Mouse (Mus musculus) myocyte (in vitro differentiated cells): Measurements from ENCODE around the gene Olfr1448. TPM values are rescaled to one million over a fixed set of nuclear protein-coding genes. Genes with fewer than 3 reads are reported as not detected.
"Not testable (repeated sequence)": the region's sequence is repeated elsewhere in the genome, so short reads cannot be mapped to it uniquely, and the experiment has no call there.

Source experiments
- H3K27me3 ChIP-seq: one replicate; pipeline ENCODE4 v1.6.1; 2011; ENCODE audit not compliant: control insufficient read depth, insufficient read depth, insufficient read length
- H3K36me3 ChIP-seq: one replicate; pipeline ENCODE4 v1.6.1; 2011; ENCODE audit not compliant: control insufficient read depth, insufficient read depth
- H3K4me2 ChIP-seq: one replicate; pipeline ENCODE4 v1.6.1; 2011; ENCODE audit warnings: low read depth, control low read depth
- H3K4me3 ChIP-seq: one replicate; pipeline ENCODE4 v1.5.1; 2011; ENCODE audit warnings: mild to moderate bottlenecking, control low read depth, moderate library complexity
- H3K79me2 ChIP-seq: one replicate; pipeline ENCODE4 v1.6.1; 2011; ENCODE audit not compliant: control insufficient read depth, insufficient read depth
- H3ac ChIP-seq: one replicate; pipeline ENCODE4 v1.6.1; 2011; ENCODE audit not compliant: control insufficient read depth, insufficient read length
- CEBPB ChIP-seq: IDR thresholded peaks from 2 replicates; pipeline ENCODE4 v1.6.1; 2011; ENCODE audit warnings: mild to moderate bottlenecking, moderate library complexity; ENCODE audit not compliant: poor library complexity, insufficient read depth, severe bottlenecking
- E2F4 ChIP-seq: IDR thresholded peaks from one replicate; pipeline ENCODE4 v1.6.1; 2011; ENCODE audit warnings: mild to moderate bottlenecking, control low read depth, moderate library complexity; ENCODE audit not compliant: insufficient read depth
- MAX ChIP-seq: IDR thresholded peaks from one replicate; pipeline ENCODE4 v1.6.1; 2011; ENCODE audit warnings: low read depth, mild to moderate bottlenecking, control low read depth
- MYOD1 ChIP-seq, 3 experiments: IDR thresholded peaks; one replicate each; pipeline ENCODE4 v1.6.1; 2011; ENCODE audit warnings: control low read depth in 2 of 3, low read depth in 2 of 3, mild to moderate bottlenecking in 2 of 3, moderate library complexity in 1 of 3; ENCODE audit not compliant: insufficient read length in 2 of 3, control insufficient read depth in 1 of 3
- MYOG ChIP-seq, 3 experiments: IDR thresholded peaks; one replicate each; pipeline ENCODE4 v1.6.1; 2011; ENCODE audit warnings: control low read depth in 2 of 3, low read depth in 2 of 3, mild to moderate bottlenecking in 2 of 3; ENCODE audit not compliant: insufficient read length in 2 of 3, control insufficient read depth in 1 of 3, insufficient read depth in 1 of 3
- POLR2A ChIP-seq: IDR thresholded peaks from one replicate; pipeline ENCODE4 v1.6.1; 2011; ENCODE audit warnings: low read depth, mild to moderate bottlenecking, control low read depth, moderate library complexity; ENCODE audit not compliant: insufficient read length
- POLR2AphosphoS2 ChIP-seq: IDR thresholded peaks from one replicate; pipeline ENCODE4 v1.6.1; 2011; ENCODE audit warnings: low read depth, control low read depth; ENCODE audit not compliant: insufficient read length
- REST ChIP-seq: IDR thresholded peaks from one replicate; pipeline ENCODE4 v1.6.1; 2011; ENCODE audit warnings: mild to moderate bottlenecking, control low read depth, moderate library complexity; ENCODE audit not compliant: insufficient read depth, insufficient read length
- SRF ChIP-seq: IDR thresholded peaks from one replicate; pipeline ENCODE4 v1.6.1; 2011; ENCODE audit warnings: low read depth; ENCODE audit not compliant: control insufficient read depth, insufficient read length
- TCF12 ChIP-seq: IDR thresholded peaks from one replicate; pipeline ENCODE4 v1.6.1; 2011; ENCODE audit warnings: mild to moderate bottlenecking, control low read depth; ENCODE audit not compliant: poor library complexity, insufficient read depth, severe bottlenecking
- TCF3 ChIP-seq: IDR thresholded peaks from one replicate; pipeline ENCODE4 v1.6.1; 2011; ENCODE audit warnings: low read depth, control low read depth; ENCODE audit not compliant: insufficient read length
- USF1 ChIP-seq: IDR thresholded peaks from one replicate; pipeline ENCODE4 v1.6.1; 2011; ENCODE audit warnings: low read depth, mild to moderate bottlenecking, control low read depth, moderate library complexity
- polyA plus RNA-seq: library from polyadenylated mRNA; unstranded; fragments of >200 nt; fragmentation: generic; extraction: Trizol; gene quantifications from one replicate; pipeline ENCODE4 v1.2.1, GENCODE M21; 2012; ENCODE audit warnings: missing spikeins

Gene Olfr1448
- polyA plus RNA-seq, result not detected

DNA sequence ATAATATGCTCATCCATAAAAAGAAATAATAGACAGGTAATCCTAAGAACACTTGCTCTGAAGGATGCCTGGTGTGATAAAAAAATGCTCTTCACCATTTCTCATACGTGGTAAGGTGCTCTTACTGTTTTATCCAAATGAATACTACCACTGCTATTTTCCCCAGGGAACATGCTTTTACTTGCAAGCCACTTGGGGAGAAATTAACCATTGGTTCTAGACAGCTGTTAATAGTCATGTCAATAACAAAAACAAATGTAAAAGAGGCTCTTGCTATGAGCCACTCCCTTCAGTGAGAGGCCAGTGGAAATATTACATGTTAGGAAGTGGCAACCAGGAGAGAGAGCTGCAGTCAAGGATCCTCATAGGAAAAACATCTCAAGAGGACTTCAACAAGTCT, at the start of gene Olfr1448:
Gene Olfr1448, minus strand, starts transcription at position 101 of the 400 bp plus-strand sequence.
- Histone ChIP-seq H3K27me3 (no peaks in the 10 kb centered on the region), H3K4me3 (no peak within 1 kb of the TSS), H3K79me2 (no peaks in the 10 kb centered on the region), H3K36me3 (no peaks in the 10 kb centered on the region), H3ac (no peak within 1 kb of the TSS), H3K4me2 (no peak within 1 kb of the TSS)
- TF ChIP-seq MYOG (IDR thresholded peaks at IDR 0.05; ENCODE audit: control insufficient read depth in 1 of 3, insufficient read depth in 1 of 3, insufficient read length in 2 of 3, low read depth in 2 of 3), result no peak

DNA sequence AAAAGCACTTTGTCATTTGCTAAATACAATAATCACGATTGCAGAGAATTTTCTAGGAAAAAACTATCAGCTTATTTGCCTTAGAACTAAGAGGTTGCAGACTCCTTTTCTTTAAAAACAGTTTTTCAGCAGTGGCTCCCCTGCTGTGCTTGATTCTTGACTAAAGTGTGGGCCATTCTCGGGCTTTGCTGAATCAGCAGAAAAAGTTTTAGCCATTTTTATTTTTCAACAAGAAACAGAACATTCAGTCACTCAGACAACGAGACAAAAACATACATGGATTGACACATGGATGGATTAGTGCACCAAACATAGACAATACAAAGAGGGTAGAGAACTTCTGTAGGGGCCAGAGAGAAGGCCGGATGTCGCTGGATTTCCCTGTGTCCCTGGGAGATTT, 45.9 kb upstream of the Olfr1448 start:
- H3K4me2 ChIP-seq, H3ac ChIP-seq: not testable (repeated sequence)

GRCm38 (mm10) chr19:12949958-12950357, 25.7 kb upstream of the Olfr1448 start, which contains the start of gene Olfr1450:
TSS of gene Olfr1450 (plus strand) at chr19:12950258.
- H3K4me3 ChIP-seq, result no peak within 1 kb of the TSS
- no peaks in the 10 kb centered on the region for H3K27me3 ChIP-seq
- no peak for TF ChIP-seq CEBPB
- no peak for TF ChIP-seq MYOD1 (IDR thresholded peaks at IDR 0.05; ENCODE audit: control insufficient read depth in 1 of 3, insufficient read length in 2 of 3, low read depth in 2 of 3)
- TF ChIP-seq USF1, result no peak
- no peak for TF ChIP-seq POLR2AphosphoS2
- no peak for TF ChIP-seq REST
- no peak for TF ChIP-seq SRF
- TF ChIP-seq TCF12, result no peak
- TF ChIP-seq TCF3, result no peak
- TF ChIP-seq MAX, result no peak
- no peak for TF ChIP-seq POLR2A
- TF ChIP-seq E2F4, result no peak
- TF ChIP-seq MYOG (IDR thresholded peaks at IDR 0.05; ENCODE audit: control insufficient read depth in 1 of 3, insufficient read depth in 1 of 3, insufficient read length in 2 of 3, low read depth in 2 of 3), result no peak
- H3K4me2 ChIP-seq, result no peak within 1 kb of the TSS
- no peaks in the 10 kb centered on the region for H3K36me3 ChIP-seq
- no peaks in the 10 kb centered on the region for H3K79me2 ChIP-seq
- H3ac ChIP-seq, result no peak within 1 kb of the TSS

More for the DNA sequence above, 45.9 kb upstream of the Olfr1448 start:
- not testable (repeated sequence) for H3K4me3 ChIP-seq, H3K36me3 ChIP-seq, H3K79me2 ChIP-seq, H3K27me3 ChIP-seq

DNA sequence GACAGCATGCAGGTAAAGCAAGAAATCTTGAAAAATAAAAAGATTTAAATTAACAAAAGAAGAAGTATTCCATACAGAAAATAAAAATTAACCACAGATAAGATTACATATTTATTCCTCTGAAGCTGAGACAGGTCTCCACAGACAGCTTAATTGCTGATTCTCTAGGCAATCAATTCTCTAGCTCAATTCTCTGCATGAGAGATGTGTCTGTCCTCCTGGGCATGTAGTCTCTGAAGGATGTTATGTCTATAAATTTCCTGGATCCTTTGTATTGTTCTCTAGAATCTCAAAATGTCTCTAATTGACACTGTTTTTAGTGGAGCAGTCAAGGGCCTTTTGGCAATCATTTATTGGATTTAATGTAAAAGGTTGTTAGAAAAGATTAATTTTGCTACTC, 6.3 kb upstream of the Olfr1448 start, which contains the start of gene Olfr1449:
Gene Olfr1449, plus strand, starts transcription at position 301 of the 400 bp plus-strand sequence.
- H3K4me2 ChIP-seq, result no peak within 1 kb of the TSS
- H3K4me3 ChIP-seq, result no peak within 1 kb of the TSS
- H3K36me3 ChIP-seq, result no peaks in the 10 kb centered on the region
- TF ChIP-seq TCF3 (no peak), TCF12 (no peak), SRF (no peak), MYOG (IDR thresholded peaks at IDR 0.05; ENCODE audit: control insufficient read depth in 1 of 3, insufficient read depth in 1 of 3, insufficient read length in 2 of 3, low read depth in 2 of 3) (no peak), MYOD1 (IDR thresholded peaks at IDR 0.05; ENCODE audit: control insufficient read depth in 1 of 3, insufficient read length in 2 of 3, low read depth in 2 of 3) (no peak), E2F4 (no peak), POLR2AphosphoS2 (no peak), POLR2A (no peak), CEBPB (no peak), USF1 (no peak), REST (no peak), MAX (no peak)
- no peak within 1 kb of the TSS for H3ac ChIP-seq
- no peaks in the 10 kb centered on the region for H3K27me3 ChIP-seq
- H3K79me2 ChIP-seq, result no peaks in the 10 kb centered on the region

- no peaks in the 10 kb centered on the region for H3K79me2 ChIP-seq
- no peak within 1 kb of the TSS for H3K4me2 ChIP-seq
- no peaks in the 10 kb centered on the region for H3K36me3 ChIP-seq
- TF ChIP-seq MYOG (IDR thresholded peaks at IDR 0.05; ENCODE audit: control insufficient read depth in 1 of 3, insufficient read depth in 1 of 3, insufficient read length in 2 of 3, low read depth in 2 of 3) (no peak), MAX (no peak), TCF3 (no peak), SRF (no peak), POLR2AphosphoS2 (no peak), E2F4 (no peak)
- H3K27me3 ChIP-seq, result no peaks in the 10 kb centered on the region
- H3ac ChIP-seq, result no peak within 1 kb of the TSS
- no peak within 1 kb of the TSS for H3K4me3 ChIP-seq
These were observed 20.6 kb downstream of the Olfr1448 start, which contains the start of gene Olfr1447 for GRCm38 (mm10) chr19:12903643-12904042. TSS of gene Olfr1447 (minus strand) at chr19:12903743.
